Mouse (Mus musculus) adrenal gland, postnatal 36 days (tissue): ENCODE measurements around the gene Olfr1463. TPM values are rescaled to one million over a fixed set of nuclear protein-coding genes. Genes with fewer than 3 reads are reported as not detected.

Experiments
- DNase-seq, 2 experiments: peaks; one replicate each; pipeline ENCODE4 v3.0.0; 2021; ENCODE audit warnings: mixed read lengths in 1 of 2
- long read RNA-seq, 2 experiments: library from polyadenylated mRNA; stranded (forward); transcript quantifications; one replicate each; pipeline ENCODE4 v2.0.0; 2021; ENCODE audit warnings: borderline sequencing depth in 2 of 2
- total RNA-seq, 2 experiments: library from RNA; stranded (reverse); gene quantifications; 2 replicates each; pipeline ENCODE4 v1.2.3; 2021

The Olfr1463 gene
- not detected for total RNA-seq
- long read RNA-seq, experiment 1: 0 reads
- long read RNA-seq, experiment 2: 0 reads

DNA sequence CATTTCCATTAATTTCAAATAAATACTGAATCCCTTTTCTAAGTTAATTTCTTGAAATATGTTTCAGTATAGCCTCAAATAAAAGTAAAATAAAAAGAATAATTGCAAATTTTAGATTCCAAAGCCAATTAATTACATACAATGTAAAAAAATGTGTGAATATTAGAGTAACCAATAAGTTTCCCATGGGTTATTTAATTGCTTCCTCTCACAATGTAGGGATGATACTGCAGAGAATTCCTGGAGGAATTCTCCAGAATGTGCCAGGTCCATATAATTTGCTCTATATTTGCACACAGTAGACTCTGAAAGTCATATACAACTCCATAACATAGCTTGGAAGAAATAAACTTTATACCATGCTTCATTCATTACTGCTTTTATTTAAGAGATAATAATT, at the start of gene Olfr1463:
TSS of gene Olfr1463 (plus strand) at position 301 of the 400 bp plus-strand sequence.
- no peak for DNase-seq

GRCm38 (mm10) chr19:13185434-13185833, 45.7 kb upstream of the Olfr1463 start, which contains the start of gene Olfr1462:
Gene Olfr1462 (plus strand): TSS chr19:13185734.
- no peak for DNase-seq

- DNase-seq: no peak
These were observed 9.5 kb upstream of the Olfr1463 start for GRCm38 (mm10) chr19:13221666-13222065.

Other genes with a start within 250 kb of the Olfr1463 start
- not detected for gene Olfr1451, start 236.3 kb upstream of the Olfr1463 start, total RNA-seq
- not detected for gene Olfr1453, start 203.0 kb upstream of the Olfr1463 start, total RNA-seq
- not detected for gene Olfr1454, start 170.7 kb upstream of the Olfr1463 start, total RNA-seq
- gene Olfr1457, start 133.4 kb upstream of the Olfr1463 start, total RNA-seq: not detected
- not detected for gene Olfr1458, start 124.6 kb upstream of the Olfr1463 start, total RNA-seq
- gene Olfr1459, start 81.8 kb upstream of the Olfr1463 start, total RNA-seq: under 1 TPM; 0.07 TPM
- not detected for gene Olfr1461, start 68.3 kb upstream of the Olfr1463 start, total RNA-seq
- gene Olfr1462, start 45.6 kb upstream of the Olfr1463 start, total RNA-seq: not detected
- not detected for gene Olfr1465, start 84.2 kb downstream of the Olfr1463 start, total RNA-seq
- not detected for gene Olfr1466, start 107.5 kb downstream of the Olfr1463 start, total RNA-seq
- not detected for gene Olfr1467, start 130.9 kb downstream of the Olfr1463 start, total RNA-seq
- gene Olfr1469, start 176.5 kb downstream of the Olfr1463 start, total RNA-seq: not detected
- gene Olfr1471, start 212.1 kb downstream of the Olfr1463 start, total RNA-seq: not detected
- not detected for gene Olfr1472, start 224.8 kb downstream of the Olfr1463 start, total RNA-seq
- gene Olfr1474, start 238.2 kb downstream of the Olfr1463 start, total RNA-seq: not detected
- gene Olfr1475, start 248.9 kb downstream of the Olfr1463 start, total RNA-seq: not detected